Comparison of ENCODE assay signal across 22 mouse cellular contexts in genomic region chr16:24403733-24404380, GRCm38 (mm10). TPM values are rescaled to one million over a fixed set of nuclear protein-coding genes. Genes with fewer than 3 reads are reported as not detected.
DNase-seq lines count a peak whose midpoint lies in the region; ATAC-seq and TF ChIP-seq lines count a peak whose summit lies in the region.
"Had no signal": no experiment of that assay in that cellular context is flagged by ENCODE, and none has a peak within 500 bp of the region (broad histone marks: within the 10 kb centered on the region; RNA-seq: fewer than 3 reads in every experiment).

No protein-coding gene starts in this region.

- no peaks in the 10 kb centered on the region for H3K27me3 ChIP-seq in kidney, adult 2 months (replicated peaks; ENCODE audit: control insufficient read depth, insufficient read depth, low read length)
- no peaks in the 10 kb centered on the region for H3K27me3 ChIP-seq in lung, embryonic 16.5 days (ENCODE audit: control insufficient read depth, insufficient read depth, low read depth, low read length)
- H3K27me3 ChIP-seq in small intestine, adult 2 months (ENCODE audit: control insufficient read depth, insufficient read depth, low read length), result no peaks in the 10 kb centered on the region
- H3K27me3 ChIP-seq in stomach, embryonic 14.5 days (ENCODE audit: control insufficient read depth, insufficient read depth, low read length), result no peaks in the 10 kb centered on the region
- H3K27me3 ChIP-seq: embryonic facial prominence, embryonic 12.5 days; forebrain, embryonic 13.5 days; heart, embryonic 12.5 days had no signal

- H3K4me3 ChIP-seq in kidney, adult 2 months (ENCODE audit: insufficient read depth, low read depth, low read length), result no peak overlapping the region
- H3K4me3 ChIP-seq in lung, embryonic 16.5 days (ENCODE audit: low read length), result no peak overlapping the region
- no peak overlapping the region for H3K4me3 ChIP-seq in small intestine, adult 2 months (ENCODE audit: low read depth, low read length)
- H3K4me3 ChIP-seq in stomach, embryonic 14.5 days (ENCODE audit: low read depth, low read length), result no peak overlapping the region
- H3K4me3 ChIP-seq: embryonic facial prominence, embryonic 12.5 days; erythroblast, embryonic 14.5 days; forebrain, embryonic 13.5 days; heart, embryonic 12.5 days; left cerebral cortex, adult 2 months had no signal

- H3K27ac ChIP-seq in kidney, adult 2 months (ENCODE audit: insufficient read depth, low read depth, low read length), result peak overlapping the region; percentile 57; the same call in 1 of the 2 replicates
- H3K27ac ChIP-seq in lung, embryonic 16.5 days (ENCODE audit: low read length), result no peak overlapping the region
- H3K27ac ChIP-seq in small intestine, adult 2 months (ENCODE audit: insufficient read depth, low read depth, low read length), result peak overlapping the region; percentile 48; the same call in 1 of the 2 replicates
- H3K27ac ChIP-seq in stomach, embryonic 14.5 days (ENCODE audit: low read length), result peak overlapping the region; percentile 63; the same call in 1 of the 2 replicates
- H3K27ac ChIP-seq: embryonic facial prominence, embryonic 12.5 days; forebrain, embryonic 13.5 days; hindbrain, postnatal 0 days; left cerebral cortex, adult 2 months had no signal

- ATAC-seq in lung, embryonic 16.5 days (ENCODE audit: low read depth), result peak; percentile 47; the same call in 1 of the 2 replicates
- peak; percentile 72; the same call in 1 of the 2 replicates for ATAC-seq in stomach, embryonic 14.5 days (ENCODE audit: insufficient number of reproducible peaks, insufficient read depth, low FRiP score, low read depth)
- ATAC-seq: activated CD4-positive, CD25-positive, alpha-beta regulatory T cell, adult 4 months; forebrain, embryonic 13.5 days; hindbrain, postnatal 0 days had no signal

- TF ChIP-seq CTCF in kidney, adult 2 months (conservative IDR thresholded peaks at IDR 0.05; ENCODE audit: insufficient read depth, insufficient read length, low read depth, low read length), result no peak
- TF ChIP-seq CTCF in small intestine, adult 2 months (IDR thresholded peaks at IDR 0.05; ENCODE audit: extremely low read depth, insufficient read length, insufficient replicate concordance, low read depth, low read length), result no peak

- no peak overlapping the region for H3K4me2 ChIP-seq in lung, embryonic 16.5 days (ENCODE audit: low read depth, low read length)
- no peak overlapping the region for H3K4me2 ChIP-seq in stomach, embryonic 14.5 days (replicated peaks; ENCODE audit: low read depth, low read length)
- H3K4me2 ChIP-seq: embryonic facial prominence, embryonic 12.5 days; forebrain, embryonic 13.5 days; heart, embryonic 12.5 days; midbrain, embryonic 11.5 days had no signal

- DNase-seq in kidney, adult 2 months, result peak; percentile 31
- DNase-seq in kidney, adult 8-10 months, result no peak
- no peak for DNase-seq in lung, postnatal 14 days
- no peak for DNase-seq in layer of hippocampus, postnatal 36 days
- DNase-seq: adrenal gland, adult 8-10 months; cerebellum, adult 11-12 months; cerebellum, postnatal 10 days; heart, postnatal 10 days; kidney, adult 11 months; layer of hippocampus, adult 9-11 months; thymus, postnatal 14 days had no signal

- peaks cover 10% of the 10 kb centered on the region for H3K9me3 ChIP-seq in lung, embryonic 16.5 days (ENCODE audit: control insufficient read depth, low read length)
- peaks cover 13% of the 10 kb centered on the region; the same call in 1 of the 2 replicates for H3K9me3 ChIP-seq in stomach, embryonic 14.5 days (ENCODE audit: control insufficient read depth, low read depth, low read length)

- no peak overlapping the region for H3K9ac ChIP-seq in lung, embryonic 16.5 days (ENCODE audit: low read length)
- H3K9ac ChIP-seq in stomach, embryonic 14.5 days (replicated peaks; ENCODE audit: low read depth, low read length), result no peak overlapping the region
- H3K9ac ChIP-seq: embryonic facial prominence, embryonic 12.5 days; forebrain, embryonic 13.5 days; heart, embryonic 12.5 days had no signal

- H3K36me3 ChIP-seq in kidney, adult 2 months (ENCODE audit: control insufficient read depth, insufficient read depth, low read length), result no peaks in the 10 kb centered on the region
- peaks cover 24% of the 10 kb centered on the region for H3K36me3 ChIP-seq in lung, embryonic 16.5 days (ENCODE audit: control insufficient read depth, insufficient read depth, low read length)
- H3K36me3 ChIP-seq in small intestine, adult 2 months (ENCODE audit: control insufficient read depth, insufficient read depth, low read length), result no peaks in the 10 kb centered on the region
- no peaks in the 10 kb centered on the region; the same call in 1 of the 2 replicates for H3K36me3 ChIP-seq in stomach, embryonic 14.5 days (ENCODE audit: control insufficient read depth, insufficient read depth, low read length)

- no peak for TF ChIP-seq POLR2A in kidney, adult 2 months (IDR thresholded peaks at IDR 0.05; ENCODE audit: low read depth, low read length)
- TF ChIP-seq POLR2A in small intestine, adult 2 months (IDR thresholded peaks at IDR 0.05; ENCODE audit: low read depth, low read length), result no peak

- WGBS in kidney, adult 2 months, result 59% methylated on average over 8 of the region's 8 CpGs
- 79% methylated on average over 8 of the region's 8 CpGs for WGBS in lung, embryonic 16.5 days
- WGBS in small intestine, adult 2 months, result 61% methylated on average over 8 of the region's 8 CpGs
- 67% methylated on average over 8 of the region's 8 CpGs for WGBS in stomach, embryonic 14.5 days

- peaks cover 30% of the 10 kb centered on the region for H3K4me1 ChIP-seq in kidney, adult 2 months (ENCODE audit: control insufficient read depth, insufficient read depth, low read length)
- peaks cover 10% of the 10 kb centered on the region for H3K4me1 ChIP-seq in lung, embryonic 16.5 days (replicated peaks; ENCODE audit: control insufficient read depth, insufficient read depth, low read length)
- H3K4me1 ChIP-seq in small intestine, adult 2 months (ENCODE audit: control insufficient read depth, insufficient read depth, insufficient read length, low read length), result peaks cover 21% of the 10 kb centered on the region; the same call in 1 of the 2 replicates
- 0 out of 2 replicates have a peak, but pooled peaks cover 6% of the 10 kb centered on the region for H3K4me1 ChIP-seq in stomach, embryonic 14.5 days (ENCODE audit: control insufficient read depth, insufficient read depth, low read length)
- H3K4me1 ChIP-seq: forebrain, embryonic 13.5 days had no signal

RNA-seq across cellular contexts. Expression of gene Lpp, which starts 10.6 kb away (rescaled TPM):
- polyA plus RNA-seq in kidney, adult 2 months (2012; rRNA removed), result 15.9 and 20.2 TPM in 2 replicates
- 73.5 and 76.8 TPM in 2 replicates for polyA plus RNA-seq in lung, embryonic 16.5 days (2015; fragmentation: Nextera tagmentation; extraction: Ambion mirVana)
- 14.2 and 23.6 TPM in 2 replicates for polyA plus RNA-seq in small intestine, adult 2 months (2012; rRNA removed)
- polyA plus RNA-seq in stomach, embryonic 14.5 days (2014; fragmentation: Nextera tagmentation; extraction: Ambion mirVana), result 105 and 107 TPM in 2 replicates
- total RNA-seq in layer of hippocampus, postnatal 36 days (2021), result 10 to 100 TPM in 1 of 2 experiments, 1 to 10 TPM in 1; 7.2 to 11.8 TPM
- polyA plus RNA-seq: erythroblast, embryonic 14.5 days had no signal
